Mouse (Mus musculus) neural tube, embryonic 15.5 days (tissue): Measurements from ENCODE around the gene Meis2. TPM values are rescaled to one million over a fixed set of nuclear protein-coding genes. Genes with fewer than 3 reads are reported as not detected.

Experiments
- ATAC-seq: fragments of 200-750 bp; cut with Nextera tagmentation; 2 replicates; pipeline ENCODE4 v1.8.0; 2017; ENCODE audit warnings: mild to moderate bottlenecking, moderate TSS enrichment, moderate library complexity; ENCODE audit not compliant: low FRiP score
- H3K27ac ChIP-seq: fragments of 300-500 bp; sonication (generic); replicated peaks from 2 replicates; pipeline ENCODE4 v1.5.1; 2015; ENCODE audit warnings: mild to moderate bottlenecking, inconsistent platforms
- H3K27me3 ChIP-seq: fragments of 300-500 bp; sonication (generic); replicated peaks from 2 replicates; pipeline ENCODE4 v1.6.1; 2015; ENCODE audit warnings: inconsistent platforms
- H3K36me3 ChIP-seq: fragments of 300-500 bp; sonication (generic); 2 replicates; pipeline ENCODE4 v1.6.1; 2015; ENCODE audit warnings: inconsistent platforms
- H3K4me1 ChIP-seq: fragments of 300-500 bp; sonication (generic); 2 replicates; pipeline ENCODE4 v1.6.1; 2015; ENCODE audit warnings: inconsistent platforms
- H3K4me2 ChIP-seq: fragments of 300-500 bp; sonication (generic); 2 replicates; pipeline ENCODE4 v1.6.1; 2015; ENCODE audit warnings: inconsistent platforms, mild to moderate bottlenecking, moderate library complexity
- H3K4me3 ChIP-seq: fragments of 300-500 bp; sonication (generic); replicated peaks from 2 replicates; pipeline ENCODE4 v1.5.1; 2015; ENCODE audit warnings: mild to moderate bottlenecking, inconsistent platforms
- H3K9ac ChIP-seq: fragments of 300-500 bp; sonication (generic); replicated peaks from 2 replicates; pipeline ENCODE4 v1.6.1; 2015; ENCODE audit warnings: mild to moderate bottlenecking, inconsistent platforms
- H3K9me3 ChIP-seq: fragments of 300-500 bp; sonication (generic); replicated peaks from 2 replicates; pipeline ENCODE4 v1.6.1; 2016; ENCODE audit warnings: inconsistent platforms
- WGBS: fragments of 180-500 bp; shearing (Covaris S2); methylation state at CpG from one replicate; pipeline ENCODE4 v1.1.7; 2015; ENCODE audit warnings: mixed read lengths; 5-methylcytosine and 5-hydroxymethylcytosine counted together
- polyA plus RNA-seq: library from polyadenylated mRNA; unstranded; fragments of >200 nt; fragmentation: Nextera tagmentation; extraction: Ambion mirVana; gene quantifications from 2 replicates; pipeline ENCODE4 v1.2.1, GENCODE M21; 2015

The Meis2 gene
- polyA plus RNA-seq = 74.4 and 95.5 TPM in 2 replicates

- ATAC-seq = peak; percentile 80
- H3K4me2 ChIP-seq = peak within 1 kb of the TSS; percentile 81
- H3K4me1 ChIP-seq = peaks cover 49% of the 10 kb centered on the region
- WGBS = under 1% methylated on average over 31 of the region's 37 CpGs
- 0 out of 2 replicates have a peak, but pooled peaks cover 2% of the 10 kb centered on the region for H3K27me3 ChIP-seq
- no peaks in the 10 kb centered on the region for H3K9me3 ChIP-seq
- H3K27ac ChIP-seq = peak within 1 kb of the TSS; percentile 94
- H3K4me3 ChIP-seq = peak within 1 kb of the TSS; percentile 61
- peak within 1 kb of the TSS; percentile 57 for H3K9ac ChIP-seq
- H3K36me3 ChIP-seq = no peaks in the 10 kb centered on the region
Measured at GRCm38 (mm10) chr2:116065570-116066005, at the start of gene Meis2. Meis2 (minus strand) TSS chr2:116065839.

GRCm38 (mm10) chr2:116106194-116106593 is 40.6 kb upstream of the Meis2 start:
- Histone ChIP-seq H3K4me2 (no peak overlapping the region), H3K4me3 (no peak overlapping the region)
- WGBS = 65% methylated on average over 4 of the region's 4 CpGs

GRCm38 (mm10) chr2:116105179-116105578 is 39.5 kb upstream of the Meis2 start:
- WGBS = 57% methylated on average over 3 of the region's 3 CpGs
- no peak overlapping the region for H3K27ac ChIP-seq
- no peak for ATAC-seq
- no peaks in the 10 kb centered on the region for H3K36me3 ChIP-seq
- H3K4me1 ChIP-seq = no peaks in the 10 kb centered on the region
- no peak overlapping the region for H3K9ac ChIP-seq
- no peaks in the 10 kb centered on the region for H3K9me3 ChIP-seq
- H3K4me3 ChIP-seq = no peak overlapping the region
- no peak overlapping the region for H3K4me2 ChIP-seq
- H3K27me3 ChIP-seq = no peaks in the 10 kb centered on the region

More at GRCm38 (mm10) chr2:116106194-116106593, 40.6 kb upstream of the Meis2 start:
- Histone ChIP-seq H3K27ac (no peak overlapping the region), H3K27me3 (no peaks in the 10 kb centered on the region), H3K4me1 (no peaks in the 10 kb centered on the region), H3K36me3 (no peaks in the 10 kb centered on the region), H3K9ac (no peak overlapping the region), H3K9me3 (no peaks in the 10 kb centered on the region)
- ATAC-seq = no peak

GRCm38 (mm10) chr2:116103411-116103996 is 37.9 kb upstream of the Meis2 start:
- ATAC-seq = no peak
- no peak overlapping the region for H3K9ac ChIP-seq
- WGBS = 67% methylated on average over 5 of the region's 5 CpGs
- H3K4me3 ChIP-seq = no peak overlapping the region
- H3K9me3 ChIP-seq = no peaks in the 10 kb centered on the region
- no peak overlapping the region for H3K27ac ChIP-seq
- H3K27me3 ChIP-seq = no peaks in the 10 kb centered on the region
- H3K36me3 ChIP-seq = no peaks in the 10 kb centered on the region
- H3K4me1 ChIP-seq = no peaks in the 10 kb centered on the region
- no peak overlapping the region for H3K4me2 ChIP-seq

GRCm38 (mm10) chr2:116101221-116101620 is 35.6 kb upstream of the Meis2 start:
- H3K4me3 ChIP-seq = no peak overlapping the region

GRCm38 (mm10) chr2:116080961-116081360 is 15.3 kb upstream of the Meis2 start:
- Histone ChIP-seq H3K9me3 (peaks cover 11% of the 10 kb centered on the region; the same call in 1 of the 2 replicates), H3K27ac (no peak overlapping the region), H3K36me3 (peaks cover 2% of the 10 kb centered on the region; the same call in 1 of the 2 replicates), H3K27me3 (peaks cover 5% of the 10 kb centered on the region; the same call in 1 of the 2 replicates), H3K4me2 (no peak overlapping the region), H3K4me3 (no peak overlapping the region), H3K4me1 (peaks cover 3% of the 10 kb centered on the region), H3K9ac (no peak overlapping the region)
- 87% methylated on average over 2 of the region's 2 CpGs for WGBS
- no peak for ATAC-seq

More at GRCm38 (mm10) chr2:116101221-116101620, 35.6 kb upstream of the Meis2 start:
- H3K4me2 ChIP-seq = no peak overlapping the region
- H3K36me3 ChIP-seq = no peaks in the 10 kb centered on the region
- H3K27ac ChIP-seq = no peak overlapping the region
- H3K27me3 ChIP-seq = no peaks in the 10 kb centered on the region
- no peaks in the 10 kb centered on the region for H3K9me3 ChIP-seq
- ATAC-seq = no peak
- no peaks in the 10 kb centered on the region for H3K4me1 ChIP-seq
- no peak overlapping the region for H3K9ac ChIP-seq

- peaks cover 16% of the 10 kb centered on the region for H3K4me1 ChIP-seq
- H3K9me3 ChIP-seq = peaks cover 11% of the 10 kb centered on the region; the same call in 1 of the 2 replicates
- no peak overlapping the region for H3K4me2 ChIP-seq
- no peak overlapping the region for H3K4me3 ChIP-seq
- no peak overlapping the region for H3K27ac ChIP-seq
- 96% methylated on average over 2 of the region's 2 CpGs for WGBS
- no peak overlapping the region for H3K9ac ChIP-seq
- ATAC-seq = no peak
- peaks cover 2% of the 10 kb centered on the region; the same call in 1 of the 2 replicates for H3K36me3 ChIP-seq
- H3K27me3 ChIP-seq = peaks cover 5% of the 10 kb centered on the region; the same call in 1 of the 2 replicates
Measured at GRCm38 (mm10) chr2:116078841-116079240, 13.2 kb upstream of the Meis2 start.

- Histone ChIP-seq H3K9me3 (peaks cover 7% of the 10 kb centered on the region; the same call in 1 of the 2 replicates), H3K4me3 (no peak overlapping the region), H3K9ac (no peak overlapping the region), H3K27ac (no peak overlapping the region), H3K27me3 (peaks cover 10% of the 10 kb centered on the region), H3K36me3 (peaks cover 2% of the 10 kb centered on the region; the same call in 1 of the 2 replicates), H3K4me2 (no peak overlapping the region), H3K4me1 (peaks cover 16% of the 10 kb centered on the region)
- 51% methylated on average over 3 of the region's 3 CpGs for WGBS
- ATAC-seq = no peak
Measured at GRCm38 (mm10) chr2:116077716-116078115, 12.1 kb upstream of the Meis2 start.

GRCm38 (mm10) chr2:116076752-116077480 is 11.3 kb upstream of the Meis2 start:
- no peak overlapping the region for H3K9ac ChIP-seq
- no peak overlapping the region for H3K4me2 ChIP-seq
- peaks cover 2% of the 10 kb centered on the region; the same call in 1 of the 2 replicates for H3K36me3 ChIP-seq
- H3K4me3 ChIP-seq = no peak overlapping the region
- no peak for ATAC-seq
- H3K27me3 ChIP-seq = peaks cover 10% of the 10 kb centered on the region
- H3K9me3 ChIP-seq = peaks cover 6% of the 10 kb centered on the region; the same call in 1 of the 2 replicates
- peaks cover 22% of the 10 kb centered on the region for H3K4me1 ChIP-seq
- H3K27ac ChIP-seq = no peak overlapping the region

- Histone ChIP-seq H3K27ac (peak overlapping the region; percentile 10; the same call in 1 of the 2 replicates), H3K27me3 (peaks cover 10% of the 10 kb centered on the region), H3K36me3 (no peaks in the 10 kb centered on the region), H3K4me3 (peak overlapping the region; percentile 41), H3K4me1 (peaks cover 26% of the 10 kb centered on the region), H3K4me2 (peak overlapping the region; percentile 64), H3K9ac (peak overlapping the region; percentile 33), H3K9me3 (no peaks in the 10 kb centered on the region)
- ATAC-seq = peak; percentile 71
- under 1% methylated on average over 23 of the region's 23 CpGs for WGBS
Measured at GRCm38 (mm10) chr2:116075902-116076301, 10.3 kb upstream of the Meis2 start.

- Histone ChIP-seq H3K9ac (peak overlapping the region; percentile 33), H3K4me3 (peak overlapping the region; percentile 41), H3K36me3 (no peaks in the 10 kb centered on the region), H3K9me3 (no peaks in the 10 kb centered on the region), H3K27me3 (peaks cover 10% of the 10 kb centered on the region), H3K4me1 (peaks cover 26% of the 10 kb centered on the region), H3K27ac (peak overlapping the region; percentile 10; the same call in 1 of the 2 replicates), H3K4me2 (peak overlapping the region; percentile 64)
- ATAC-seq = peak; percentile 36
- WGBS = 1% methylated on average over 20 of the region's 20 CpGs
Measured at GRCm38 (mm10) chr2:116075477-116075876, 9.8 kb upstream of the Meis2 start.
